Mouse (Mus musculus) midbrain, embryonic 13.5 days (tissue): Measurements from ENCODE around the gene Ugt1a8. TPM values are rescaled to one million over a fixed set of nuclear protein-coding genes. Genes with fewer than 3 reads are reported as not detected.
"Not testable (repeated sequence)": the region's sequence is repeated elsewhere in the genome, so short reads cannot be mapped to it uniquely, and the experiment has no call there.

ENCODE experiments used
- ATAC-seq: fragments of 200-750 bp; cut with Nextera tagmentation; 2 replicates; pipeline ENCODE4 v1.8.0; 2017; ENCODE audit warnings: mild to moderate bottlenecking, moderate TSS enrichment, moderate library complexity
- H3K27ac ChIP-seq: fragments of 300-500 bp; sonication (generic); 2 replicates; pipeline ENCODE4 v1.5.1; 2015; ENCODE audit warnings: inconsistent platforms, mild to moderate bottlenecking, moderate library complexity
- H3K27me3 ChIP-seq: fragments of 300-500 bp; sonication (generic); 2 replicates; pipeline ENCODE4 v1.6.1; 2015; ENCODE audit warnings: mild to moderate bottlenecking, inconsistent platforms
- H3K36me3 ChIP-seq: fragments of 300-500 bp; sonication (generic); 2 replicates; pipeline ENCODE4 v1.6.1; 2015; ENCODE audit warnings: mild to moderate bottlenecking, inconsistent platforms
- H3K4me1 ChIP-seq: fragments of 300-500 bp; sonication (generic); replicated peaks from 2 replicates; pipeline ENCODE4 v1.6.1; 2015; ENCODE audit warnings: inconsistent platforms
- H3K4me2 ChIP-seq: fragments of 300-500 bp; sonication (generic); replicated peaks from 2 replicates; pipeline ENCODE4 v1.6.1; 2015; ENCODE audit warnings: moderate library complexity, mild to moderate bottlenecking, inconsistent platforms
- H3K4me3 ChIP-seq: fragments of 300-500 bp; sonication (generic); replicated peaks from 2 replicates; pipeline ENCODE4 v1.5.1; 2015; ENCODE audit warnings: mild to moderate bottlenecking, inconsistent platforms
- H3K9ac ChIP-seq: fragments of 300-500 bp; sonication (generic); replicated peaks from 2 replicates; pipeline ENCODE4 v1.6.1; 2015; ENCODE audit warnings: mild to moderate bottlenecking, inconsistent platforms
- H3K9me3 ChIP-seq: fragments of 300-500 bp; sonication (generic); 2 replicates; pipeline ENCODE4 v1.6.1; 2016; ENCODE audit warnings: mild to moderate bottlenecking, inconsistent platforms
- WGBS: fragments of 180-500 bp; shearing (Covaris S2); methylation state at CpG from one replicate; pipeline ENCODE4 v1.1.7; 2015; 5-methylcytosine and 5-hydroxymethylcytosine counted together
- polyA plus RNA-seq: library from polyadenylated mRNA; unstranded; fragments of >200 nt; fragmentation: Nextera tagmentation; extraction: Ambion mirVana; gene quantifications from 2 replicates; pipeline ENCODE4 v1.2.1, GENCODE M21; 2015

Gene Ugt1a8
- polyA plus RNA-seq, 1 experiment from 2014 or later = not detected

GRCm38 (mm10) chr1:88094270-88094676 lies 6.7 kb downstream of the Ugt1a8 start:
- H3K9ac ChIP-seq, H3K36me3 ChIP-seq, H3K4me2 ChIP-seq, H3K9me3 ChIP-seq, H3K4me3 ChIP-seq, ATAC-seq, H3K27ac ChIP-seq, H3K4me1 ChIP-seq, H3K27me3 ChIP-seq: not testable (repeated sequence)
- WGBS = 77% methylated on average over 3 of the region's 3 CpGs

- WGBS = 76% methylated on average over 10 of the region's 10 CpGs
- Histone ChIP-seq H3K27ac (no peak within 1 kb of the TSS), H3K4me3 (no peak within 1 kb of the TSS), H3K4me1 (no peaks in the 10 kb centered on the region), H3K27me3 (no peaks in the 10 kb centered on the region), H3K9me3 (no peaks in the 10 kb centered on the region), H3K36me3 (no peaks in the 10 kb centered on the region), H3K4me2 (no peak within 1 kb of the TSS), H3K9ac (no peak within 1 kb of the TSS)
- no peak for ATAC-seq
Observed at GRCm38 (mm10) chr1:88094941-88095492, 7.4 kb downstream of the Ugt1a8 start, which contains the start of gene Ugt1a7c. Gene Ugt1a7c (plus strand): TSS chr1:88095062.

GRCm38 (mm10) chr1:88098546-88098945 lies 10.9 kb downstream of the Ugt1a8 start:
- H3K9me3 ChIP-seq, H3K4me1 ChIP-seq, H3K4me2 ChIP-seq, H3K9ac ChIP-seq, H3K27me3 ChIP-seq, ATAC-seq, H3K36me3 ChIP-seq, H3K4me3 ChIP-seq, H3K27ac ChIP-seq: not testable (repeated sequence)
- 93% methylated on average over 3 of the region's 3 CpGs for WGBS

- not testable (repeated sequence) for H3K27me3 ChIP-seq, H3K4me1 ChIP-seq, H3K9me3 ChIP-seq, H3K9ac ChIP-seq, H3K4me2 ChIP-seq, H3K36me3 ChIP-seq, H3K4me3 ChIP-seq, H3K27ac ChIP-seq, ATAC-seq
- WGBS = 91% methylated on average over 2 of the region's 2 CpGs
Observed at GRCm38 (mm10) chr1:88099691-88100090, 12.1 kb downstream of the Ugt1a8 start.

- not testable (repeated sequence) for H3K4me3 ChIP-seq, H3K27me3 ChIP-seq, ATAC-seq, H3K27ac ChIP-seq, H3K4me2 ChIP-seq, H3K36me3 ChIP-seq, H3K4me1 ChIP-seq, H3K9ac ChIP-seq, H3K9me3 ChIP-seq
- 68% methylated on average over 3 of the region's 3 CpGs for WGBS
Observed at GRCm38 (mm10) chr1:88103019-88103418, 15.4 kb downstream of the Ugt1a8 start, which contains the start of gene Ugt1a6b. Gene Ugt1a6b (plus strand): TSS chr1:88103252.

GRCm38 (mm10) chr1:88103697-88104468 lies 16.3 kb downstream of the Ugt1a8 start:
- not testable (repeated sequence) for H3K9me3 ChIP-seq, H3K4me1 ChIP-seq, H3K36me3 ChIP-seq, H3K27me3 ChIP-seq, H3K9ac ChIP-seq, ATAC-seq, H3K4me2 ChIP-seq, H3K4me3 ChIP-seq, H3K27ac ChIP-seq
- WGBS = 85% methylated on average over 5 of the region's 5 CpGs

- H3K27ac ChIP-seq = no peak overlapping the region
- H3K36me3 ChIP-seq = no peaks in the 10 kb centered on the region
- no peak for ATAC-seq
- no peak overlapping the region for H3K9ac ChIP-seq
- H3K9me3 ChIP-seq = no peaks in the 10 kb centered on the region
- H3K4me1 ChIP-seq = no peaks in the 10 kb centered on the region
- no peak overlapping the region for H3K4me2 ChIP-seq
- WGBS = 91% methylated on average over 1 of the region's 1 CpGs
- no peak overlapping the region for H3K4me3 ChIP-seq
- no peaks in the 10 kb centered on the region for H3K27me3 ChIP-seq
Observed at GRCm38 (mm10) chr1:88104667-88105430, 17.2 kb downstream of the Ugt1a8 start.

GRCm38 (mm10) chr1:88105656-88106055 lies 18.0 kb downstream of the Ugt1a8 start:
- no peaks in the 10 kb centered on the region for H3K36me3 ChIP-seq
- no peaks in the 10 kb centered on the region for H3K27me3 ChIP-seq
- ATAC-seq = no peak
- H3K9ac ChIP-seq = no peak overlapping the region
- no peaks in the 10 kb centered on the region for H3K9me3 ChIP-seq
- H3K4me2 ChIP-seq = no peak overlapping the region
- no peak overlapping the region for H3K4me3 ChIP-seq
- no peaks in the 10 kb centered on the region for H3K4me1 ChIP-seq
- H3K27ac ChIP-seq = no peak overlapping the region
- WGBS = 72% methylated on average over 2 of the region's 2 CpGs

- ATAC-seq, H3K9me3 ChIP-seq, H3K36me3 ChIP-seq, H3K27me3 ChIP-seq, H3K27ac ChIP-seq, H3K4me2 ChIP-seq, H3K4me3 ChIP-seq, H3K9ac ChIP-seq, H3K4me1 ChIP-seq: not testable (repeated sequence)
- WGBS = 81% methylated on average over 2 of the region's 2 CpGs
Observed at GRCm38 (mm10) chr1:88109027-88109557, 21.5 kb downstream of the Ugt1a8 start.

- not testable (repeated sequence) for H3K9ac ChIP-seq, ATAC-seq, H3K4me3 ChIP-seq, H3K27me3 ChIP-seq, H3K4me1 ChIP-seq, H3K9me3 ChIP-seq, H3K27ac ChIP-seq, H3K36me3 ChIP-seq, H3K4me2 ChIP-seq
- WGBS = 88% methylated on average over 2 of the region's 2 CpGs
Observed at GRCm38 (mm10) chr1:88109604-88110003, 22.0 kb downstream of the Ugt1a8 start.

- H3K9me3 ChIP-seq, H3K4me1 ChIP-seq, H3K27ac ChIP-seq, H3K4me2 ChIP-seq, H3K36me3 ChIP-seq, H3K27me3 ChIP-seq, H3K9ac ChIP-seq, H3K4me3 ChIP-seq, ATAC-seq: not testable (repeated sequence)
- 96% methylated on average over 6 of the region's 6 CpGs for WGBS
Observed at GRCm38 (mm10) chr1:88112769-88113168, 25.2 kb downstream of the Ugt1a8 start.

- not testable (repeated sequence) for ATAC-seq, H3K9me3 ChIP-seq, H3K4me1 ChIP-seq, H3K36me3 ChIP-seq, H3K27ac ChIP-seq, H3K4me3 ChIP-seq, H3K27me3 ChIP-seq, H3K4me2 ChIP-seq, H3K9ac ChIP-seq
- 18% methylated on average over 4 of the region's 4 CpGs for WGBS
Observed at GRCm38 (mm10) chr1:88120550-88120949, 32.9 kb downstream of the Ugt1a8 start.
